Mouse (Mus musculus) retina, adult 2 months (tissue): Measurements from ENCODE around the gene Mxd4.
A peak's percentile ranks its signal among the peaks of the same experiment; 100 is the strongest.

ENCODE experiments used
- DNase-seq: peaks from one replicate; pipeline ENCODE4 v3.0.0-alpha.2; 2012; ENCODE audit warnings: low read depth, low spot score

The Mxd4 gene

DNA sequence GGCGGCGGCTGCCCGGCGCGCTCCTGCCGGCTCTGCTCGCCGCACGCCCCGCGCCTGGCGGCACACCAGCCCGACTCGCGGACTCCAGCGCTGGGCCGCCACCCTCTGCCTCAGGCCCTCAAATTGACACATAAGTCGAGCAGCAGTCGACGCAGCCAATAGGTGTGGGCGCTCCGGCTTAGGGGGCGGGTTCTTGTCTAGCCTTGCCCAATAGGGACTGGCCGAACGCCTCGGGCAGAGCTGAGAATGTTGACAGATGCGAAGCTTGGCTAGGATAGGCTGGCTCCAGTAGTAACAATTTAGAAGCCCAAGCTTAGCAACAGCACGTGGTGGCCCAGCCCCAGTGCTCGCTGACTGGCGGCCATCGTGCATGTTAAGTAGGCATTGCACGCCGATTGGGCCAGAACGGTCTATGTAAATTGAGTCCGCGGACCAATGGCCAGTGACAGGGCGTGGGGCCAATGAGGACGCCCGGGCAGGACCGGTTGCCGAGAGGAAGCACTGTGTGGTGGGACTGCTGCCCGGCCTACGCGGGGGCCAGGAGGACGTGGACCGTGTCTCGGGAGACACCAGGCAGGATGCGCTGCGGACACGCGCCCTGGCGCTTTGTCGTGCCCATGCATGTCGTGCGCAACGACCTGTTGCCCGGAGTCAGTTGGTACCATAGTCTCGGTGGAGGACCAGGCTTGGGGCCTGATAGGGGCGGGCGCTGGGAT is at the start of gene Mxd4:
Gene Mxd4 (minus strand): TSS at position 120 of the 716 bp plus-strand sequence.
- peak; percentile 94 for DNase-seq

- DNase-seq: no peak
These were observed 48.4 kb upstream of the Mxd4 start for GRCm38 (mm10) chr5:34235898-34236420.

- DNase-seq: no peak
These were observed 47.5 kb upstream of the Mxd4 start for GRCm38 (mm10) chr5:34235056-34235455.

GRCm38 (mm10) chr5:34233221-34233515 is 45.6 kb upstream of the Mxd4 start:
- no peak for DNase-seq

DNA sequence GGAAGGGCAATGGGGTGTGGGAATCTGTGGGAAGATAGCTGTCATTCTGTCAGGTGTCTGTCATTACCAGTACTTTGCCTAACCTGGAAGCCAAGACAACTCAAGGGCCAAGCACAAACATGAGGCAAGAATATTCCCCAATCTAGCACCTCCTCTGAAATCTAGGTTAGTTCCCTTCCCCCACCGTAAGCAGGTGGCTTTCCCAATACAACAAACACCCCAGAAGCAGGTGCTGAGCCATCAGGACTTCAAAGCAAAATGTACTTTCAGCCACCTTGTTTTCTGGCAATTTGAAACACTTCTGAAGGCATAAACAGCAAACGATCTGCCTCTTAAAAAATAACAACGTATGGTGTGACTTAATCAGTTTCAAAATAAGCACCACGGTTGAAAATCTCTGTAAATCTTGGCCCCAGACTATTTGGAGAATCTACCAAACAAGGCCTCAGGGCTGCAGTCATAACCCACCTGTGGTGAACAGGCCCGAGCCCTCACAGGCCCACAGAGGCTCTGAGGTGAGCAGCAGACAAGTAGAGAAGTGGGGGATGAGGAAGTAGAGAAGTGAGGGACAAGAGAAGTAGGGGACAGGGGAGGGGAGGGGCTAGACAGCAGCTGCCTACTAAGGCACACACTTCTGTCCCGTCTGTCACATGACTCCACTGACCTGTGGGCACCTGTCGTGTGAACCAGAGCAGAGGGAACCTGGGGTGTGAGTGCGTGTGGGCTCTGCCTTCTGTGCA is 45.1 kb upstream of the Mxd4 start:
- DNase-seq: no peak

DNA sequence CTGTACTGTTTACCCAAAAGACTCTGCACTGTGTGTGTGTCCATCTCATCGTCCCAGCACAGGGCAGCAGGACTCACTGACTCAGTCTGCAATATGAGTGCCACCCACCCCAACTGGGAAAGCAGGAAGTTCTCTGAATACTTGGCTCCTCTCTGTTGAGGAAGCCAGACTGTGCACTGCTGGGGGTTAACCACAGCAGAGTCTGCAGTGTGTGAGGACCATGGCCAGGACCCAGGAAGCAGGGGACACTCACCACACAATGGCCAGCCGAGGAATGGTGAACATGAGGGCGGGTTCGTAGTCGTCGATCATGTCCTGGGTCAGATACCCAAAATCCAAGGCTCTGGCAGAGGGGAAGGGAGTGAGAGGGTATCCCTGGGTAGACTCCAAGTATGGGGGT is 44.4 kb upstream of the Mxd4 start:
- DNase-seq: no peak

GRCm38 (mm10) chr5:34230599-34231485 is 43.3 kb upstream of the Mxd4 start:
- DNase-seq: no peak

- no peak for DNase-seq
These were observed 42.0 kb upstream of the Mxd4 start for GRCm38 (mm10) chr5:34229503-34229902.

DNA sequence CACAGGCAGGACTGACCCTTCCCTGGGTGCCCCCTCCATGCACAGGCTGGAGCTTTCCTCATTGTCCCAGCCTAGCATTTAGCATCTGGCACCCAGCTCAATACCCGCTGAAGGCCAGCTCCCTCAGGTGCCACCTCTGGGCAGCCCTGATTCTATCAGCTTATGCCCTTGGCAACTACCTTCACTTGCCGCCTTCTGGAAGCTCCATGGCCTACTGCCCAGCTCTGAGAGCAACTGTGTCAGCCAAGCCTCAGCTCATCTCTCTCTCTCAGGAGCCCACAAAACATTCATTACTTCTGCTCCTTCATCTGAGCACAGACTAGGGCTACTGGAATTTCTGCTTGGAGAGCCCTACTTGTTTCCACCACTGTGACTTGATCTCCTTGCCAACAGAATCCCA is 38.0 kb upstream of the Mxd4 start:
- no peak for DNase-seq

DNA sequence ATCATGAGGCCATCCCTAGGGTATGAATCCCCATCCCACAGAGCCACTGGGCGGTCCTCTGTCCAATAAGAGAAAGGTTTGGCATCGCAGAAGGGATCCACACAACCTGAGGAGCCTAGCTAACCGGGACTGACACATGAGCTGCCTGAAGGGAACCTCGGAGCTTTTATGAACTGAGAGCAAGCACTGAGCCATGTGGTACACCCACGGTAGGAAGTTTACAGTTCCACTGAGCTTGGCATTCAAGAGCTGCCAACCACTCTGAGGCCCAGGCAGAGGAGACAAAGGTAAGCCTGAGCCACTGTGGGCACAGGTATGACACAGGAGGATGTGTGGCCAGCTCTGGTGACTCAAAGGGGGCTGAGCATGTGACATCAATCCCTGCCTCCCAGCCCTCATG is 37.0 kb upstream of the Mxd4 start:
- DNase-seq: no peak

GRCm38 (mm10) chr5:34220001-34220400 is 32.5 kb upstream of the Mxd4 start:
- no peak for DNase-seq

DNA sequence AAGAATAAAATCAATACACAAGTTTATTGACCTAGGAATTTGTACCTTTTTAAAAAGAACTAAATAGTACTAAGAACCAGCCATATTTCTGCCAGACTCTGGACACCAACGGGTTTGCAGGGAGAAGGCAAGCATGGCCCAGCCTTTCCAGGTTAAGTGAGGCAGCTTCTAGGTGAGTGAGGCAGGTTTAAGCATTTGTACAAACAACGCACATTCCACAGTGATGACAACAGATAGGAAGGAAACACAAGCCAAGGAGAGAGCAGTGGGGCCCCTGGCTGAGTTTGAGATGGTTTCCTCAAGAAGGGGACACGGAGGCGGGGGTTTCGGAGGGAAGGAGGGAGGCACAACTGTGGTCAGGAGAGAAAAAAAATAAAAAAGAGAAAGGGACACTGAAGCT is 31.2 kb upstream of the Mxd4 start:
- no peak for DNase-seq

DNA sequence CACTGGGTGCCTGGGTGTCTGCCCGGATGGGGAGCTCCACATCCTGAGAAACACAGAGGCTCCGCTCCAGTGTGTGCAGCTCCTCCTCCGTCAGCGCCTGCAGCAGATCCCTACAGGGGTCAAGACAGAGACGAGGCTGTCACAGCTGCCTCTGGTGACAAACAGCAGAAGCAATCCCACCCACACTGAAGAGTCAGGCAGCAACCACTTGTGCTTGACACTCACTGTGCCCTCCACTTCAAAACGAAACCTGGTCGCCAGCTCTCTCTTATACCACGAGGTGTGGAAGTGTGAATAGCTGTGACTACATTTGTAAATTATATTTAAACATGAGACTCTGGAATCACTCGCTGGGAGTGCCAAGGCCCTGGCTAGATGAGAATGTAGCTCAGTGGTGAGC is 30.2 kb upstream of the Mxd4 start:
- no peak for DNase-seq

GRCm38 (mm10) chr5:34216025-34216424 is 28.5 kb upstream of the Mxd4 start:
- DNase-seq: no peak

DNA sequence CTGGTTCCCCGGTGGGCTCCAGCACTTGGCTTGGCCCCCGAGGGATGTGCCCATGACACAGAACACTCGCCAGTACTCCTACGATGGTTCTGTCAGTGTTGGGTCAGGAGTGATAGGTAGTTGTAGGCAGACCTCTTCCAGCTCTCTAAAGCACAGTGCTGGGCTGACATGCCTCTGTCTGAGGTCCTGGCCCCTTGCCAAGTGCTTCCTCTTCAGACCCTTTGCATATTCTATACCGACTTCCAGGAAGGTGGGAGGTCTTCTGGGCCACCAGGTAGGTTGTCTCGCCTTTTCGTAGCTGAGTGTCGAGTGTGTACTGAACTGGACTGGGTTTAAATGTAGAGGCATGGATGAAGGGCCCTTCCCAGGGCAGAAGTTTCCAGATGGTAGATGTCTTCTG is 26.1 kb upstream of the Mxd4 start:
- DNase-seq: no peak

GRCm38 (mm10) chr5:34210279-34210678 is 22.8 kb upstream of the Mxd4 start:
- peak; percentile 59 for DNase-seq

- DNase-seq: no peak
These were observed 20.0 kb upstream of the Mxd4 start for GRCm38 (mm10) chr5:34207503-34207902.

DNA sequence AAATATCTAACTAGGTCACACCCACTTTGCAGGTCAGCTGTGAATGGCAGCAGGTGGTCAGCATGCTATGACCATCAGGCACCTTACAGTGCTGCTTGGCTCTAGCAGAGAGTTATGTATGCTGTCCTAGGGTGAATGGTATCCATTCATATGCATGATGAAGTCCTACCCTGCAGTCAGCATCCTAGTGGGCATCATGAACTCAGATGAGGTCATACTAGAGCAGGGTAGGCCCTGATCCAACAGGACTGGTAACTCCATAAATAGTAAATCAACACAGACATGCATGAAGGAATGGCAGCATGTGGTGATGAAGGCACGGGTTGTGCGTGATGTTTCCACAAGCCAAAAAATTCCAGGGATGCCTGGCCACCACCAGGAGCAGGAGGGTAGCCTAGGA is 18.3 kb upstream of the Mxd4 start:
- DNase-seq: no peak

- no peak for DNase-seq
These were observed 17.4 kb upstream of the Mxd4 start for GRCm38 (mm10) chr5:34204911-34205310.

DNA sequence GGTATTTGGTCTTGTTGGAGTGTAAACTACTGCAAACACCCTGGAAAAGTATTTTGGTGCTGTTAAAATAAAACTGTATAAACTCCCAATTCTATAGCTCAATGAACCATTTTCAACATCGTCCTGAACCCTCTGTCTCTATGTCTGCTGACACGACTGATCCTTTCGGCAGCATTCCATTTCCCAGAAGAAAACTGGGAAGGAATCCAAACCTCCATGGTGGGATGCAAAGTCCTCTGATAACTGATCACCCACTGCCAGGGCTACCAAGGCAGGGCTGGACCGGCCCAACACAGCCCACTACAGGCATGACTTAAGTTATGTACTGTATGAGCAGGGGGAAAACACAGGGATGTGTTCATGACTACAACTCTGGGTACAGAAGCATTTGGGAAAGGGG is 14.5 kb upstream of the Mxd4 start:
- no peak for DNase-seq

DNA sequence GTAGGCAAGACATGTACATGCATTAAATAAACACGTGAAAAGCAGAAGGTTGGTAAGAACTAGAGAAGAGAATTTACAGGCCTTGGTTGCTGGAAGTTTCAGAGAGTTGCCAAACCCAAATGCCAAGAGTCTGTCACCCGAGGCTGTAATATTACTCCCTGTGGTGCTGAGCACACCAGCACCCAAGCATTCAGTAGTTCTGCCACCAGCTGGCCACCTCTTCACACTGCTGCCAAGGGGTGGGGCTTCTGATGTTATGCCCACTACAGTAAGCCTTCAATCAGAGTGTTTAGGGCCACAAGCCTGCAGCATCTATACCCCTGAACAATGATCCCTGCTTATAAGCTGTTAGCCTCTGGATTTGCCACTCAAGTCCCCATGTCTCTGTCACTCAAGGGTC is 13.9 kb upstream of the Mxd4 start:
- no peak for DNase-seq

DNA sequence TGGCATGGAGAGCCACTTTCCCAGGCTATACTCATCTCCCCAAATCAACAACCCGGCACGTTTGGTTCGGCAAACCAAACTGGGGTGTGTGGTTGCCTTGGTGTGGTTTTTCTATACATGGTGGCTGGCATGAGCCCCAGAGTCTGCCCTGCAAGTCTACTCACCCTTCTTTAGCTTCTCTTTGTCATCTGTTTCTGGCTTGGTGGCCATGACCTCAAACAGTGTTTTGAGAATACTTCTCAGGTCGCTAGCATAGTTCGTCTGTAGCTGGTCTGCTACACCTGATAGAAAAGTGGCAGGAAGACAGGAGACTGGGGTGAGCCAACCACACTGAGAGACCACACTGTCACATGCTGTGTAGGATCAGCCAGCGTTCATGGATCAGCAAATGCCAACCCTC is 11.1 kb upstream of the Mxd4 start:
- DNase-seq: no peak
